Mouse (Mus musculus) forebrain, postnatal 0 days (tissue): ENCODE data around the gene Rgs6. TPM values are rescaled to one million over a fixed set of nuclear protein-coding genes. Genes with fewer than 3 reads are reported as not detected.

Experiments used
- ATAC-seq: fragments of 200-750 bp; cut with Nextera tagmentation; 2 replicates; pipeline ENCODE4 v1.8.0; 2017; ENCODE audit warnings: mild to moderate bottlenecking, moderate library complexity
- DNase-seq: peaks from one replicate; pipeline ENCODE4 v3.0.0-alpha.2; 2015
- H3K27ac ChIP-seq: fragments of 300-500 bp; sonication (generic); 2 replicates; pipeline ENCODE4 v1.5.1; 2014; ENCODE audit warnings: low read depth, mild to moderate bottlenecking, antibody characterized with exemption, low read length, moderate library complexity, mixed read lengths
- H3K27me3 ChIP-seq: fragments of 300-500 bp; sonication (generic); 2 replicates; pipeline ENCODE4 v1.6.1; 2014; ENCODE audit warnings: mild to moderate bottlenecking, low read length, mixed read lengths; ENCODE audit not compliant: insufficient read depth
- H3K36me3 ChIP-seq: fragments of 300-500 bp; sonication (generic); 2 replicates; pipeline ENCODE4 v1.6.1; 2014; ENCODE audit warnings: mild to moderate bottlenecking, moderate library complexity; ENCODE audit not compliant: insufficient read depth
- H3K4me1 ChIP-seq: fragments of 300-500 bp; sonication (generic); 2 replicates; pipeline ENCODE4 v1.6.1; 2014; ENCODE audit warnings: antibody characterized with exemption; ENCODE audit not compliant: insufficient read depth
- H3K4me2 ChIP-seq: fragments of 300-500 bp; sonication (generic); 2 replicates; pipeline ENCODE4 v1.6.1; 2014; ENCODE audit warnings: low read depth, mild to moderate bottlenecking, moderate library complexity
- H3K4me3 ChIP-seq: fragments of 300-500 bp; sonication (generic); 2 replicates; pipeline ENCODE4 v1.5.1; 2014; ENCODE audit warnings: low read depth, low read length, mixed read lengths
- H3K9ac ChIP-seq: fragments of 300-500 bp; sonication (generic); 2 replicates; pipeline ENCODE4 v1.6.1; 2014; ENCODE audit warnings: mild to moderate bottlenecking
- H3K9me3 ChIP-seq: fragments of 300-500 bp; sonication (generic); 2 replicates; pipeline ENCODE4 v1.6.1; 2016; ENCODE audit warnings: low read length
- CTCF ChIP-seq: sonication (generic); IDR thresholded peaks from 2 replicates; pipeline ENCODE4 v1.5.1; 2016; ENCODE audit warnings: antibody characterized with exemption, control low read depth, low read depth
- WGBS: fragments of 180-500 bp; shearing (Covaris S2); extraction: QIAGEN DNeasy Blood & Tissue Kit; methylation state at CpG from one replicate; pipeline ENCODE4 v1.1.7; 2014; 5-methylcytosine and 5-hydroxymethylcytosine counted together
- polyA plus RNA-seq: library from polyadenylated mRNA; unstranded; fragments of >200 nt; fragmentation: Nextera tagmentation; extraction: Ambion mirVana; gene quantifications from 2 replicates; pipeline ENCODE4 v1.2.1, GENCODE M21; 2015
- total RNA-seq: library from RNA; depleted of rRNA; stranded (reverse); fragments of >200 nt; gene quantifications from 2 replicates; pipeline ENCODE4 v1.2.3, GENCODE M21; 2014

The Rgs6 gene
- total and polyA plus RNA-seq, 2 experiments from 2014 or later, result 16.8 to 19.6 TPM

DNA sequence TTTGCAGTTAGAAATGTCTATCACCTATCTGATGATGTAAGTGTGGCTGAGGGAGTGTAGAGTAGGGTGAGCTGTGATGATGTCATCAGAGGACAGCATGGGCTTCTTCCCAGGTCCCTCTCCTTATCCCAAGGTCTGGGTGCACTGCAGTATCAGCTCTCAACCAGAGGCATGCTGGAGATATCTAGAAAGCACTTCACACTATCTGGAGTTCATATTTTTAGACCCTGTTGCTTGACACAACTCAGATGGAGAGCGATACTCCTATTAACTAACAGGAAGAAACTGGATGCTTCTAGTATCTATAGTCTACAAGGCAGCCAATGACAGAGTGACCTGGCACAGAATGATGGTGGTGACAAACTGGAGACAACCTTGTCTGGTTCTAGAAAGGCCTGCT lies 250.5 kb downstream of the Rgs6 start:
- 97% methylated on average over 1 of the region's 1 CpGs for WGBS
- no peak for ATAC-seq
- no peak for DNase-seq

DNA sequence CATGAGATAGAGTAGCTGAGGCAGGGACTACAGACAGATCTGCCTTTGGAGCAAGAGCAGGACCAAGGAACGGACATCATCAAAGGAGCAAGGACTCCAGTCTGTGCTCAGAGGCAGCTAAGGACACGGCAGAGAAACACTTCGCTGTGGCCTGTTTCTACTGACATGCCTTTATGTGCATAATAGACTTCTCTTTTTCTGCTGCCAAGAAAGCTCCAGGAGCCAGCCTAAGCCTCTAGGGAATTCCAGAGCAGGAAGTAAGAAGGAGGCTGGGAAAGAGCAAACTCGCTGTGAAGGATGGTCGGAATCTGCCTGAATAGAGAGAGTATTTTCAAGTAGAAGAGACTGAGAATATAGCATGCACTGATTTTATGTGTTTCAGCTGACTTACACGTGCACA lies 253.5 kb downstream of the Rgs6 start:
- H3K27me3 ChIP-seq, result no peaks in the 10 kb centered on the region
- no peak overlapping the region for H3K9ac ChIP-seq
- ATAC-seq (peak; percentile 38; the same call in 1 of the 2 replicates), DNase-seq (peak; percentile 26)
- no peak overlapping the region for H3K4me3 ChIP-seq
- no peak overlapping the region for H3K4me2 ChIP-seq
- no peaks in the 10 kb centered on the region for H3K9me3 ChIP-seq
- no peaks in the 10 kb centered on the region for H3K4me1 ChIP-seq
- WGBS, result 42% methylated on average over 6 of the region's 6 CpGs
- no peak for TF ChIP-seq CTCF
- no peaks in the 10 kb centered on the region for H3K36me3 ChIP-seq
- no peak overlapping the region for H3K27ac ChIP-seq

More for the DNA sequence above, 250.5 kb downstream of the Rgs6 start:
- no peaks in the 10 kb centered on the region for H3K36me3 ChIP-seq
- H3K27me3 ChIP-seq, result no peaks in the 10 kb centered on the region
- no peaks in the 10 kb centered on the region for H3K9me3 ChIP-seq
- H3K9ac ChIP-seq, result no peak overlapping the region
- no peak overlapping the region for H3K4me3 ChIP-seq
- H3K27ac ChIP-seq, result no peak overlapping the region
- no peaks in the 10 kb centered on the region for H3K4me1 ChIP-seq
- no peak overlapping the region for H3K4me2 ChIP-seq
- no peak for TF ChIP-seq CTCF

DNA sequence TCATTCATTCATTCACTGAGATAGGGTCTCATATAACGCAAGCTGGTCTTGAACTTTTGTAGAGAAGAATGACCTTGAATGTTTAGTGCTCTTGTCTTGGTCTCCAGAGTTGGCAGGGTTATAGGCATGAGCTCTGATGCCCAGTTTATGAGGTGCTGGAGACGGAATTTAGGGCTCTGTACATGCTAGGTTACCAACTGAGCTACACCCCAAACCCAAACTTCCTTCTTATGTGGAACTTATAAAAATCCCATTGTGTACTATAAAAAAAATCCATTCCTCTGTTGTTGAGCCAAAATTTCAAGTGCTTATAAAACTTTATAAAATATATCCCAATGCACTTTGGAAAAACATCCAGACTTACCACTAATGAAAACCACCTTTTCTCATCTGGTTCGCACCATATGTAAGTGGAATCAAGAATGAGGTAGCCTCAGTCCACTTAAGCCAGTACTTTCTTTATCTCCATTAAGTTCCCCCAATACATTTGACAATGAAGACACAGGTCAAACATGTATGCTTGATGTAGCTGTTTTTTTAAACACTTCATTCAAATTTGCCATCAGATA lies 260.3 kb downstream of the Rgs6 start:
- no peak for ATAC-seq
- no peak overlapping the region for H3K4me3 ChIP-seq
- no peaks in the 10 kb centered on the region for H3K27me3 ChIP-seq
- H3K36me3 ChIP-seq, result no peaks in the 10 kb centered on the region
- DNase-seq, result no peak
- no peak overlapping the region for H3K27ac ChIP-seq
- no peak overlapping the region for H3K4me2 ChIP-seq
- no peak for TF ChIP-seq CTCF
- H3K9ac ChIP-seq, result no peak overlapping the region
- no peaks in the 10 kb centered on the region for H3K4me1 ChIP-seq
- WGBS, result 91% methylated on average over 3 of the region's 3 CpGs
- H3K9me3 ChIP-seq, result no peaks in the 10 kb centered on the region

DNA sequence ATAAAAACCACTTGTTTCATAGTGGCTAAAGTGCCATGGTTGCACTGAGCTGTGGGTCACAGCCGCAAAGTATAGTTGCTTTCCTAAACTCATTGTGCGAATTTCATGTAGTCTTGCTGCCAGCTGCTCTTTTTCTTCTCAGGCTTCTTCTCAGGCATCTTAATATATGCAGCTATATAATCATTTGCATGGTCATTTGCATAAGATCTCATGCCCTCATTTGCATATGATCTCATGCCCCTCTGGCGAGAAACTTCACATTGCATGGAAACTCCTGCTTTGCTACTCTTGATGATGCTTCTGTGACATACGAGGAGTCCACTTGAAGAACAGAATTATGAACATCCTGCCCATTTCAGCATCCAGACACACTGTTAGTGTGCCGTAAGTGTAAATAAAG lies 266.8 kb downstream of the Rgs6 start:
- no peak for DNase-seq
- WGBS, result 45% methylated on average over 5 of the region's 5 CpGs
- no peak for ATAC-seq

DNA sequence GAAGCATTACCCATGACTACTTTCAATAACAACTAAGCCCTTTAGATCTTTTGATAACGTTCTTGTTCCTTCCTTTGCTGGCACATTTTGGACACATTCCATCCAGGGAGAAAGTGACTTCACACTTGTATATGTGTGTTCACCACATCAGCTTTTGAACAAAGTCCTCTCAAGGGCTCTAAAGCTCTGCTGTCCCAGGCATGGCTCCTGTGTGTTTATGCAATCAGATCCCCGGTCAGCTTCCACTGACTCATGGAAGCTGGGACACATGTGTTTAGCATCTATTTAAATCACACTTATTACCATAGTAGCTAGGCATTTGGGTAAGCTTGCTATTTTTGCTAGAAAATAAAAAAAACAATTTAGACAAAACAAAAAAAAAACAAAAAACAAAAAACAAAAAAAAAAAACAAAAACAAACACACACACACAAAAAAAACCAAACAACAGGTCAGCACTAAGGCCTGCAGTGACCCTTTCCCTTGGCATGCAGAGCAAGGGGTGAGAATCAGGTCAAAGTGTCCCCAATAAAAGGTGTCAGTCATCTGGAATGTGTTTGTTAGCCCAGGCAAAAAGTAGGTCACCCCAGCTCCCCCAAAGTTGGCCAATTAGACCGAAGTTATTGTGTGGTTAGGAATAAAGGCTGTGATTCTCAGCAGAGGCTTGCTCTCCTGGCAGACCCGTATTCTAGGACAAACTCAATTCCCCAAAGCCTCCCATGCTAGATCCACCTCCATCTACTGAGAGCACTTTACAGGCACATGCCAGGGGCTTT lies 267.4 kb downstream of the Rgs6 start:
- WGBS, result 40% methylated on average over 4 of the region's 4 CpGs
- H3K9me3 ChIP-seq, result no peaks in the 10 kb centered on the region
- no peak overlapping the region for H3K27ac ChIP-seq
- H3K27me3 ChIP-seq, result no peaks in the 10 kb centered on the region
- DNase-seq, result peak; percentile 21
- no peak overlapping the region for H3K4me2 ChIP-seq
- H3K4me1 ChIP-seq, result no peaks in the 10 kb centered on the region
- H3K36me3 ChIP-seq, result no peaks in the 10 kb centered on the region
- ATAC-seq, result peak; percentile 12; the same call in 1 of the 2 replicates
- H3K9ac ChIP-seq, result no peak overlapping the region
- H3K4me3 ChIP-seq, result no peak overlapping the region
- TF ChIP-seq CTCF, result no peak

More for the DNA sequence above, 266.8 kb downstream of the Rgs6 start:
- TF ChIP-seq CTCF, result no peak
- Histone ChIP-seq H3K36me3 (no peaks in the 10 kb centered on the region), H3K4me1 (no peaks in the 10 kb centered on the region), H3K9me3 (no peaks in the 10 kb centered on the region), H3K4me3 (no peak overlapping the region), H3K9ac (no peak overlapping the region), H3K27ac (no peak overlapping the region), H3K4me2 (no peak overlapping the region), H3K27me3 (no peaks in the 10 kb centered on the region)

DNA sequence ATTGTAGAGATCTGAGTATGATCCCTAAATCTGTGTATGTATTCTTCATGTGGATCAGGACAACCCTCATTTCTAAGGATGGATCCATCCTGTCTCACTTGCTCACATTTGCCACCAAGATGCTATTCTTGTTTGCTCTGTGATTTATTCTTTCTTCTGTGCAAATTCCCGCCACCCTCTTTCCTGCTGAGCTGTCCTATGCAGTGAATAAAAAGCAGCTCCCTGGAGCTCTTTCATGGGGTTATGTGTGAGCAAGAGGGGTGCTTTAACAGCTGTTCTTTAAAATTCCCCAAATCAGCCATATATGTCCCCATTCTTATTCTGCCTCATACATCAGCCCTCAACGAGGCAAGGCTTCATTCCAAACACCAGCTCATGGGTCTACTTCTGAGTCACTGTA lies 277.6 kb downstream of the Rgs6 start:
- Histone ChIP-seq H3K4me2 (no peak overlapping the region), H3K27ac (no peak overlapping the region), H3K4me3 (no peak overlapping the region), H3K9me3 (no peaks in the 10 kb centered on the region), H3K4me1 (no peaks in the 10 kb centered on the region), H3K36me3 (no peaks in the 10 kb centered on the region), H3K9ac (no peak overlapping the region), H3K27me3 (no peaks in the 10 kb centered on the region)
- ATAC-seq, result no peak
- WGBS, result 55% methylated on average over 2 of the region's 2 CpGs
- DNase-seq, result no peak
- TF ChIP-seq CTCF, result no peak

DNA sequence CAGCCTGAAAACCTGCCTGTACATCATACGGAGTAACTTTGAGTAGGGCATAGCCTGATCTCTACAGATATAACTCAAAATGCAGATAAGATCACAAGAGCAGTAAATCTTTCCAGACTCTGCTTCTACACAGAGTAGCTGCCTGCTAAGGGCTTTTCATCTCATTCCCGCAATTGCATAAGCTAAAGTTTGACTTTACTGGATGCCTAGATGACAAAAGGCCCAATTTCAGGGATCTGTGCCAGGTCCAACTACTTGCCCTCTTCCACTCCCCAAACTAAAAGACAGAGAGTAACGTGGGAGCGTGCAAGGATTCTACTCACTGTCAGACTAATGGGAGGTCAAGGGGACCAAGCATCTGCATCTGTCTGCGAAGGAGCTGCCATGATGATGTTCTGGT lies 292.6 kb downstream of the Rgs6 start:
- 94% methylated on average over 5 of the region's 5 CpGs for WGBS
- no peaks in the 10 kb centered on the region for H3K4me1 ChIP-seq
- DNase-seq, result no peak
- H3K27ac ChIP-seq, result no peak overlapping the region
- H3K4me3 ChIP-seq, result no peak overlapping the region
- H3K9ac ChIP-seq, result no peak overlapping the region
- ATAC-seq, result no peak
- H3K36me3 ChIP-seq, result no peaks in the 10 kb centered on the region
- no peaks in the 10 kb centered on the region for H3K27me3 ChIP-seq
- no peak for TF ChIP-seq CTCF
- no peak overlapping the region for H3K4me2 ChIP-seq
- H3K9me3 ChIP-seq, result no peaks in the 10 kb centered on the region
